Mouse (Mus musculus): ENCODE measurements around the gene Gm36864. TPM values are rescaled to one million over a fixed set of nuclear protein-coding genes. Genes with fewer than 3 reads are reported as not detected.
"Not testable (repeated sequence)": the region's sequence is repeated elsewhere in the genome, so short reads cannot be mapped to it uniquely, and the experiment has no call there.

Gm36864 gene
- total RNA-seq (2021): not detected
- long read RNA-seq: 0 reads

DNA sequence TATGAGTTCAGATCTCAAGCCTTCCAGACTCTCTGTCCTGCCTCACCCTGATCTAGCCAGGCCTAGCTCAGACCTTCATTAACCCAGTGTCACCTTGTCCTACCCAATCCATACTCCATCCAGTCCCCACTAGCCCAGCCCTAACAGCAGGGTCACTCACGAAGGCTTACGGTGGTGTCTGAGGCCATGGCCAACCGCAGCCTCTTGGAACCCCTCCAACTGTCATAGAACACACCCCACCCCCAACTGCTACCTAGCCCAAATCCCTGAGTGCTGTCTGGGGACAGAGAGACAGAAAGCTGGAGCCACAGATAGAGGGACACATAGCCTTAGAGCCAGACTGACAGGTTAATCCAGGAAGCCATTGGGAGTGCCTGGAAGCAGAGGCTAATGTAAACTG is at the start of gene Gm36864:
TSS of gene Gm36864 (plus strand) at position 269 of the 400 bp plus-strand sequence.
- no peak for DNase-seq (ENCODE audit: low spot score in 2 of 2)

- not testable (repeated sequence) for DNase-seq (ENCODE audit: low spot score in 2 of 2)
Measured at GRCm38 (mm10) chr7:44186516-44186915, 49.5 kb upstream of the Gm36864 start.

DNA sequence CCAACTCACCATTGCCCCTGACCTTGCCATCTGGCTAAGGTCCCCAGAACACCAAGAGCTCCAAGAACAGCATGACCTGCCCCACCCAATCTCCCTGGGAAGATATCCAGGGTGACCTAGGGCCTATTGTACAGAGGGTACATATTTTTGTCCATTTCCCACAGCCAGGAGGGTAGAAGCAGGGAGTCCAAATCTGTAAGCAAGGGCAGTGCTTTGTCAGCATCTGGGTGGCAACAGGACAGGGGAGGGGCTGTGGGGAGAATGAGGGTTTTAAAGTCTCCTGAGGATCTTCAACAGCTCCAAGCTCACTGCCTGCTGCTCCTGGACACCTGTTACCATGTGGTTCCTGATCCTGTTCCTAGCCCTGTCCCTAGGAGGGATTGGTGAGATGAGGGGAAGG is 48.0 kb upstream of the Gm36864 start, which contains the start of gene Klk1b24:
TSS of gene Klk1b24 (plus strand) at position 301 of the 400 bp plus-strand sequence.
- not testable (repeated sequence) for DNase-seq (ENCODE audit: low spot score in 2 of 2)

- DNase-seq (ENCODE audit: low spot score in 2 of 2): not testable (repeated sequence)
Measured at GRCm38 (mm10) chr7:44193466-44193865, 42.5 kb upstream of the Gm36864 start.

GRCm38 (mm10) chr7:44197891-44198290 is 38.1 kb upstream of the Gm36864 start, which contains the start of gene Klk1b3:
Klk1b3 (plus strand) TSS chr7:44198191.
- DNase-seq (ENCODE audit: low spot score in 2 of 2): no peak

DNA sequence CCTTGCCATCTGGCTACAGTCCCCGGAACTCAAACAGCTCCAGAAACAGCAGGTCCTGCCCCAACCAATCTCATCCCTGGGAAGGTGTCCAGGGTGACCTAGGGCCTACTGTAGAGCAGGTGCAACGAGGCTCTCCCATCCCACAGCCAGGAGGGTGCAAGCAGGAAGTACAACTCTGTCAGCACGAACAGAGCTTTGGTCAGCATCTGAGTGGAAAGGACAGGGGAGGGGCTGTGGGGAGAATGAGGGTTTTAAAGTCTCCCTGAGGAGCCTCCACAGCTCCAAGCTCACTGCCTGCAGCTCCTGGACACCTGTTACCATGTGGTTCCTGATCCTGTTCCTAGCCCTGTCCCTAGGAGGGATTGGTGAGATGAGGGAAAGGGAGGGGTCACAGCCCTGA is 28.8 kb upstream of the Gm36864 start, which contains the start of gene Klk1b4:
TSS of gene Klk1b4 (plus strand) at position 301 of the 400 bp plus-strand sequence.
- DNase-seq (ENCODE audit: low spot score in 2 of 2): not testable (repeated sequence)

GRCm38 (mm10) chr7:44208307-44208706 is 27.7 kb upstream of the Gm36864 start:
- DNase-seq (ENCODE audit: low spot score in 2 of 2): no peak

- no peak for DNase-seq (ENCODE audit: low spot score in 2 of 2)
Measured at GRCm38 (mm10) chr7:44215645-44216044, 20.3 kb upstream of the Gm36864 start, which contains the start of gene Klk1b5. Klk1b5 (plus strand) TSS chr7:44215945.

GRCm38 (mm10) chr7:44221601-44222000 is 14.4 kb upstream of the Gm36864 start:
- not testable (repeated sequence) for DNase-seq (ENCODE audit: low spot score in 2 of 2)

DNA sequence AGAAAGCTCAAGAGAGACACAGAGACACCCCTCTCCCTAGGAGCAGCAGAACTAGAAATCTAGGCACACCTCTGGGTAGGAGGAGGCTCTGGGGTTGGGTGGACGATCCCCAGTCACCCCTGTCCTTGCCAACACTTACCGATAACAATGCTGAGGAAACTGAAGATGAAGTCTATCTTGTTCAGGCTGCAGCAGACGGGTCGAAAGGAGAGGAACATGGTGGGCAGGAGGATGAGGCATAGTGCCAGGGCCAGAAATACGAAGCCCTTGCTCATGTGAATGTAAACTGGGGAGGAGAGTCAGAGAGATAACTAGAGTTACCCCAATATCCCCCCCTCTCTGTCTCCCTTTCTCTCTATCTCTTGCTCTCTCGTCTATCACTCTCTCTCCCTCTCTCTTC is 13.6 kb upstream of the Gm36864 start:
- DNase-seq (ENCODE audit: low spot score in 2 of 2): not testable (repeated sequence)

GRCm38 (mm10) chr7:44225076-44225475 is 10.9 kb upstream of the Gm36864 start, which contains the start of gene Klk1:
Klk1 (plus strand) TSS chr7:44225360.
- DNase-seq (ENCODE audit: low spot score in 2 of 2): no peak

- no peak for DNase-seq (ENCODE audit: low spot score in 2 of 2)
Measured at GRCm38 (mm10) chr7:44239913-44240312, 3.9 kb downstream of the Gm36864 start.

DNA sequence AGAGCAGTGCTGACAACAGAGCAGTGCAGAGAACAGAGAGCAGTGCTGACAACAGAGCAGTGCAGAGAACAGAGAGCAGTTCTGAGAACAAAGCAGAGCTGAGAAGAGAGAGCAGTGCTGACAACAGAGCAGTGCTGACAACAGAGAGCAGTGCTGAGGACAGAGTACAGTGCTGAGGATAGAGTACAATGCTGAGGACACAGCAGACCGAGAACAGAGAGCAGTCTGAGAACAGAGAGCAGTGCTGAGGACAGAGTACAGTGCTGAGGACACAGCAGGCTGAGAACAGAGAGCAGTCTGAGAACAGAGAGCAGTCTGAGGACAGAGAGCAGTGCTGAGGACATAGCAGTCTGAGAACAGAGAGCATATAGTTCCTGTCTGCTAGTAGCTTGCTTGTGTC is 4.7 kb downstream of the Gm36864 start:
- no peak for DNase-seq (ENCODE audit: low spot score in 2 of 2)

DNA sequence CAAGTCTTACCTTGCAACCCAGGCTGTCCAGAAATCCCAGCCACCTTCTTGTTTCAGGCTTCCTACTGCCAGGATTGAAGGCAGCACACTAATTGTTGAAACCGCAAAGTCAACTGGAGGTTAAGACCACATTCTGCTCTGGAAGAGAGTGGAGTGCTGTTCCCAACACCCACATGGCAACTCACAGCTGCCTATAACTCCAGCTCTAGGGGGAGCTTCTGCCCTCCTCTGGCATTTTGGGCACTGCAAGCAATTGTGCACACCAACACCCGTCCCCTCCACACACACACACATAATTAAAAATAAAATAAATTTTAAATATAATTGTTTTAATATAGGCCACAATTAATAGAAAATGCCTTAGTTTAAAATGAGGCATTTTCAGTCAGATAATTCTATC is 5.2 kb downstream of the Gm36864 start:
- no peak for DNase-seq (ENCODE audit: low spot score in 2 of 2)

GRCm38 (mm10) chr7:44244080-44244479 is 8.1 kb downstream of the Gm36864 start:
- no peak for DNase-seq (ENCODE audit: low spot score in 2 of 2)

- DNase-seq (ENCODE audit: low spot score in 2 of 2): peak; percentile 87 to 94
Measured at GRCm38 (mm10) chr7:44246055-44246983, 10.3 kb downstream of the Gm36864 start, which contains the start of the genes 1700028J19Rik and 2410002F23Rik. 1700028J19Rik (minus strand) TSS chr7:44246695. 2410002F23Rik (plus strand) TSS chr7:44246722.

DNA sequence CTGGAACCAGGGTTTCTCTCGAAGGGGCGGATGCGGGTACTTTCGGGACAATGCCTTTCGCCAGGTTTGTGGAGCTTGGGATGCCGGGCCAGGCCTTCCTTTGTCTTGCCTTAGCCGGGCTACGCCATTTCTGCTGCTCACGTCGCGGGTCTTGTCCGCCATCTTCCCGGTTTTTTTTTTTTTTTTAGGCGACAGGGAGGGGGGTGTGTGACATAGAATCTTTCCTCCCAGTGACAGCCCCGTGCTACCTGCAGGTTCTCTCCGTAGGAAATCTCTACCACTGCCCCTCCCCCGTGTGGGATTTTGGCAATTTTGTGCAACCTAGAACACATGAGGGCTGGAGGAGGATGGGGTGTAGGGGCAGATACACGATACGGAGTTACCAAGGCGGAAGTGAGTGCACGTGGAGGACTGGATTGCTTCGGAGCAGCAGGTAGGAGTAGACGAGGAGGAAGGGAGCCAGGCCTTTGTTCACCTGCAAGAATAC is 11.1 kb downstream of the Gm36864 start:
- DNase-seq (ENCODE audit: low spot score in 2 of 2): peak in 1 of 2 experiments; percentile 48

DNA sequence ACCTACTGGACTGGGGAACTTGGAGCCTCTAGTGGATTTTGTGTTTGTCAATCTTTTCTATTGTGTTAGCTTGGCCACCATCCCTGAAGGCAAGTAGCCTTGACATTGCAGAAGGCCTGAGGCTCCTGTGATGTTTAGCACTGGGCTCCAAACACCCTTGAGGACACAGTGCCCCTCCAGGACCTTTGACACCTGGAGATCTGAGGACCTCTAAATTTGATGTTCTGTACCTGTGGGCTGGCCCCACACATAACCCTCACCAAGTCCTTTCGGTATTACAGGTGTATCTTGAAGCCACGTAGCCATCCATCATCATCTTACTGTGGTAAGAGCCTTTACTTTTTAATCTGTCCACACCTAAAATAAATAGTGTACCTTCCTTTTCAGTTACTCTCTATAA is 12.0 kb downstream of the Gm36864 start:
- no peak for DNase-seq (ENCODE audit: low spot score in 2 of 2)

GRCm38 (mm10) chr7:44249248-44249647 is 13.3 kb downstream of the Gm36864 start:
- no peak for DNase-seq (ENCODE audit: low spot score in 2 of 2)

DNA sequence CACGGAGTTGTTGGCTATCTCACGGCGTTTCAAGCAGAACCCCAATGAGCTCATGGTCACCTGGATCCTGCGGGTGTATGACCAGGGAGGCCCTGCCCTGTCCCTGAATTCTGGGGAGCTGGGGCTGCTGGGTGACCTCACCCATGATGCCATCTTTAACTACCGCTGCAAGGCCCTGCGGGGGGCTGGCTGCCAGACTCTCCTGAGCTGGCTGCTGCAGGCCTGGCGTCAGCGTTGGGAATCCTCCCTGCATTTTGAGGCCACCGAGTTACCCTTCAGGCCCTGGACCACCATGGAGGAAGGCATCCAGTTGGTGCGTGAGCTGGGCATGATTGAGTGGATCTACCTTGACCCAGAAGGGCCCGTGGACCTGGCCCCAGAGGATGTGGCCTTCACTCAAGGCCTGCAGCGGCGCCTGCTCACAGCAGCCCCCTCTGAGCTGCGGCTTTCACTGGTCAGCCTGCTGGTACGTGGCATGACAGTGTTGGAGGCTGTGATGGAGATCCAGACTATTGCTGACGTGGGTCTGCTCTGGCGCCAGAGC is 14.8 kb downstream of the Gm36864 start:
- not testable (repeated sequence) for DNase-seq (ENCODE audit: low spot score in 2 of 2)

- DNase-seq (ENCODE audit: low spot score in 2 of 2): no peak
Measured at GRCm38 (mm10) chr7:44253023-44253616, 17.1 kb downstream of the Gm36864 start.

Measured in layer of hippocampus, adult 18-20 months (tissue).